Mouse (Mus musculus) activated CD4-positive, CD25-positive, alpha-beta regulatory T cell, adult 4 months (primary cell): ENCODE measurements around the gene Dusp21. TPM values are rescaled to one million over a fixed set of nuclear protein-coding genes. Genes with fewer than 3 reads are reported as not detected.
A peak's percentile ranks its signal among the peaks of the same experiment; 100 is the strongest.

Source experiments
- ATAC-seq: one replicate; pipeline ENCODE4 v1.8.0; 2017
- polyA plus RNA-seq, 2 experiments: library from polyadenylated mRNA; unstranded; fragments of 100-300 nt; shearing (Covaris generic); gene quantifications; one replicate each; pipeline ENCODE4 v1.2.1; 2017

Gene Dusp21
- not detected for polyA plus RNA-seq

GRCm38 (mm10) chrX:18145557-18145956 lies at the start of gene Dusp21:
Gene Dusp21 (plus strand): TSS chrX:18145857.
- ATAC-seq = no peak

GRCm38 (mm10) chrX:18160734-18161442 lies 15.2 kb downstream of the Dusp21 start:
- ATAC-seq = no peak

- ATAC-seq = no peak
Observed at GRCm38 (mm10) chrX:18161796-18162191, 16.1 kb downstream of the Dusp21 start.

GRCm38 (mm10) chrX:18162192-18162857 lies 16.7 kb downstream of the Dusp21 start, which contains the start of gene Kdm6a:
Gene Kdm6a (plus strand): TSS chrX:18162575.
- peak; percentile 90 for ATAC-seq

GRCm38 (mm10) chrX:18162861-18163731 lies 17.4 kb downstream of the Dusp21 start:
- peak; percentile 5 for ATAC-seq

GRCm38 (mm10) chrX:18163917-18164624 lies 18.4 kb downstream of the Dusp21 start:
- ATAC-seq = no peak

- no peak for ATAC-seq
Observed at GRCm38 (mm10) chrX:18165121-18165520, 19.5 kb downstream of the Dusp21 start.

- no peak for ATAC-seq
Observed at GRCm38 (mm10) chrX:18166961-18167360, 21.3 kb downstream of the Dusp21 start.

GRCm38 (mm10) chrX:18168940-18169339 lies 23.3 kb downstream of the Dusp21 start:
- no peak for ATAC-seq

- ATAC-seq = no peak
Observed at GRCm38 (mm10) chrX:18174831-18175230, 29.2 kb downstream of the Dusp21 start.

GRCm38 (mm10) chrX:18177803-18178202 lies 32.1 kb downstream of the Dusp21 start:
- peak; percentile 60 for ATAC-seq

- ATAC-seq = no peak
Observed at GRCm38 (mm10) chrX:18179492-18179891, 33.8 kb downstream of the Dusp21 start.

GRCm38 (mm10) chrX:18187203-18187602 lies 41.5 kb downstream of the Dusp21 start:
- ATAC-seq = no peak

GRCm38 (mm10) chrX:18188293-18188692 lies 42.6 kb downstream of the Dusp21 start:
- ATAC-seq = peak; percentile 28

Other genes with a start within 250 kb of the Dusp21 start
- gene Kdm6a, start 16.7 kb downstream of the Dusp21 start, polyA plus RNA-seq = 10 to 100 TPM; 24.3 to 29.4 TPM